Mouse (Mus musculus) hematopoietic stem cell, adult 5-6 weeks (primary cell): Measurements from ENCODE around the gene Dlg2. TPM values are rescaled to one million over a fixed set of nuclear protein-coding genes. Genes with fewer than 3 reads are reported as not detected.
A peak's percentile ranks its signal among the peaks of the same experiment; 100 is the strongest.

Experiments used
- ATAC-seq, 2 experiments: fragments of 125-278 bp in 1 of 2; replicated peaks in 1 of 2; 2 replicates each; pipeline ENCODE4 v1.8.0; 2016 to 2017; ENCODE audit warnings: inconsistent platforms in 2 of 2, mild to moderate bottlenecking in 2 of 2, moderate number of reproducible peaks in 2 of 2, low read depth in 1 of 2, moderate TSS enrichment in 1 of 2; ENCODE audit not compliant: low FRiP score in 2 of 2, poor library complexity in 2 of 2, severe bottlenecking in 2 of 2, insufficient read depth in 1 of 2, low TSS enrichment in 1 of 2
- total RNA-seq: library from RNA; stranded (forward); fragments of 172-1452, 232-1000 nt; gene quantifications from 2 replicates; pipeline ENCODE4 v1.2.3, GENCODE M21; 2017

Gene Dlg2
- total RNA-seq, 1 experiment from 2014 or later = 3.8 TPM

- no peak for ATAC-seq
Observed at GRCm38 (mm10) chr7:92235541-92236031, 1759.1 kb downstream of the Dlg2 start.

- no peak for ATAC-seq
Observed at GRCm38 (mm10) chr7:92240908-92241307, 1764.4 kb downstream of the Dlg2 start.

DNA sequence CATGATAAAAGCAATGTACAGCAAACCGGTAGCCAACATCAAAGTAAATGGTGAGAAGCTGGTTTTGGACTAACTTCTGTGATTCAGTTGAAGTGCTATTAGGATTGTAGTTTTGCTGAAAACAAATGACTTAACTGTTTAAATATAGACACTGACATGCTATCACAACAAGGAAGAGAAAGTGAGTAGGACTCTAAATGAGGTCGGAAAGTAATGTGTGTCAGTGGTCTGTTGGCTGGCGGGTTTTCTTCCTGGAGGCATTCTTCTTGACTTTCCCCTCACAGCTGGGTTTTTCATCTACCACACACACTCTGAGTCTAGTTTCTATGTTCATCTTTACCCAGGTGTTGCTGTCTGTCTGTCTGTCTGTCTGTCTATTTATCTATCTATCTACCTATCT, 1771.1 kb downstream of the Dlg2 start:
- ATAC-seq = no peak

DNA sequence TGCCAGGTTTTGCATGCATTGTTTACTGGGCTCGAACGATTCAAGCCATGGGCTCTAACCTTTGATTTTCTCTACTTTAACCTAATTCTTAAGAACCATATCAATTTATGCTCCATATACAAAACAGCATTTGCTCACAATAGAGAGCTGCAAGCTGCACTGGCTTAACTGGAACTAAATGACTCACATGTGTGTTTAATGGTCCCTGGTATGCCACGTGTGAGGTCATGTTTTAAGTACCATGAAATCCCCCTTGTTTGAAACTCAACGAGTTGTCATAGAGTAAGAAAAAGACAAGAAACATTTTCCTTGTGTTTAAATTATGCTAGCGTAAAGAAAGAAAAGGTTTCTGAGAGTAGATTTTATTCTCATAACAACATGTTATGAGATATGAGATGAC, 1772.1 kb downstream of the Dlg2 start:
- ATAC-seq = no peak

GRCm38 (mm10) chr7:92258148-92258547, 1781.7 kb downstream of the Dlg2 start:
- no peak for ATAC-seq

DNA sequence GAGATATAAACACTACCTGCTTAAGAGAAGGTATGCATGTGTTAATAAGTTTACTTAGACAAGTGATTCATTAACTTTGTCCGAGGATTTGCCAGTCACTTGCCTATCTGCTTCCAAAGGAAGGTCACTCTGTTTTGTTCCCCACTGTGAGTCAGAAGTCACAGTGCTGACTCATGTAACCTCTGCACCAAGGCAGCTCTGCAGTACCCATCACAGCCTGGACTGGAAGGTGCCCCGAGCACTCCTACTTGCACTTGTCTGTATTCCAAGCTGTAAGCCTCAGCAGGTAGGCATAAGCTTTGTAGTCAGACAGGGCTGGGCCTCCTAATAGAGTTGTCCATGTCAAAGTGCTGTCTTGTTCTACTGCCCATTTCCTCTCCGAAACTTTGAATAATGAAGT, 1782.2 kb downstream of the Dlg2 start:
- ATAC-seq = peak; percentile 56 to 67; a peak in 3 of 4 replicates

- ATAC-seq = no peak
Observed at GRCm38 (mm10) chr7:92264325-92264724, 1787.9 kb downstream of the Dlg2 start.

DNA sequence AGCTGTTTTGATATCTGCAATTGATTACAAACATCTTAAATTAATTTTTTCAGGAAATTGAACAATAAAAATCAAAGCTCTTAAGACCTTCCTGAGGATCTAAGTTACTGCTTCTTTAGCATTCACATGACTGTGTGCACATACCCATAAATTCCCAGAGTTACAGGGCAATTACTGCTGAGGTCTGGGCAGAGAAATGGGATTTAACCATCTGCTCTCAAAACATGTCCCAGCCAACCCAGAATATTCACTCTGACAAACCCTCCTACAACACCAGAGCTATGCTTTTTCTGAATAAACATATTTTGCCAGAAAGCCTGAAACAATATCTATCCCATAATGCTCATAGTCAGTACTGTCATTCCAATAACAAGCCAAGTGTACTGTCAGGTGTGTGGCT, 1788.5 kb downstream of the Dlg2 start:
- no peak for ATAC-seq

DNA sequence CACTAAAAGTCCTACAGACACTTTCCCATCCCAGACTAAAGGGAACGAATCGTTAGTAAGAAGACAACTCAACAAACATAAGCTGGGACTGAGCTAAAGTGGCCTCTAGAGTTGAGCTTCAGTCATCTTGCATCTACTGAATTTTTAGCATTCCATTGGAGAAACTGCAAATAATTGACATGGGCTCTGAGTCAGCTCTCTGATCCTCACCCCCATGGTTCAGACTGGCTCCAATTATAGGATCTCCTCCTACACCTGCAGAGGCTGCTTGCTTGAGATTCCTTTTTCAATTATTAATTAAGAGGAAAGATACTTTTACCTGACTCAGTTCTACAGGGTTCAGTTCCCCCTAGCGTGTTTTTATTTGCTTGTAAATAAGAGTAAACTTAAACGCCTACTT, 1798.9 kb downstream of the Dlg2 start:
- ATAC-seq = no peak

- no peak for ATAC-seq
Observed at GRCm38 (mm10) chr7:92277629-92278028, 1801.2 kb downstream of the Dlg2 start.

GRCm38 (mm10) chr7:92280925-92281324, 1804.5 kb downstream of the Dlg2 start:
- ATAC-seq = no peak

- peak in 1 of 2 experiments; percentile 12; a peak in 1 of 4 replicates for ATAC-seq
Observed at GRCm38 (mm10) chr7:92287058-92287457, 1810.6 kb downstream of the Dlg2 start.

GRCm38 (mm10) chr7:92288814-92289213, 1812.3 kb downstream of the Dlg2 start:
- ATAC-seq = no peak

- ATAC-seq = no peak
Observed at GRCm38 (mm10) chr7:92292918-92293518, 1816.5 kb downstream of the Dlg2 start.

- ATAC-seq = no peak
Observed at GRCm38 (mm10) chr7:92301046-92301445, 1824.6 kb downstream of the Dlg2 start.

DNA sequence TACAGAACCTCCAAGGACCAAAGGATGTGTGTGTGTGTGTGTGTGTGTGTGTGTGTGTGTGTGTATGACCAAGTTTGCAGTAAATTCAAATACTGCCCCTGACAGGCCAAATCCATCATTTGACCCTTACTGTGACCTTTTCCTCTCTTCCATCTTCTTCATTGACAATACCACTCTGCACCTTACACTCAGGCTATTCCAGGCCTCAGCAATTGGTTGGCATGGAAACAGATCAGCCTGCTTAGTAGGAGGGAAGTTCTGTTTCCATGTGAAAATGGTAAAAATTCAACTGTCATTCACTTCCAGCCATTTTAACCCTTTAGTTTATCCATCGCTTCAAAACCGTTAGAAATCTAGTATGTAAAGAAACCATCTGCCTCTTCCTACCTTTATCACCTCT, 1831.2 kb downstream of the Dlg2 start:
- ATAC-seq = no peak

- ATAC-seq = no peak
Observed at GRCm38 (mm10) chr7:92308168-92308567, 1831.7 kb downstream of the Dlg2 start.

- no peak for ATAC-seq
Observed at GRCm38 (mm10) chr7:92316389-92316788, 1839.9 kb downstream of the Dlg2 start.

DNA sequence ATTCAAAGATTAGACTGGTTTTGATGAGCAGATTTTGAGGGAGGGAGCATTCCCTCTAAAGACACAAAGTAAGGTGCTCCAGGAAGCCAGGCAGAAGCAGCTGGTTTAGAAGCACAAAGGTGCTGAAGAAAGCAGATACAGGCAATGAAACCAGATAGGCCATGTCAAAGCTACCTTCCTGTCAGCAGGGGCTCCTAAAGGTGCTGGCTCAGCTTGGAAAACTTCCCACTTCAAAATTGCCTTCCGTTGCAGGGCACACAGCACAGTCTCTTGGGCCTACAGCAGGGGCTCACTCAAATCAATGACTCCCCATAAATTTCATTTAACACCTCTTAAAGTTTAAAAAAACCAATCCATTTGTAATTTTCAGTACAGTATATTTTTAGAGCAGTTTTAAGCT, 1843.0 kb downstream of the Dlg2 start:
- no peak for ATAC-seq
